12 mouse cellular contexts compared by ENCODE assay signal in the genomic region with DNA sequence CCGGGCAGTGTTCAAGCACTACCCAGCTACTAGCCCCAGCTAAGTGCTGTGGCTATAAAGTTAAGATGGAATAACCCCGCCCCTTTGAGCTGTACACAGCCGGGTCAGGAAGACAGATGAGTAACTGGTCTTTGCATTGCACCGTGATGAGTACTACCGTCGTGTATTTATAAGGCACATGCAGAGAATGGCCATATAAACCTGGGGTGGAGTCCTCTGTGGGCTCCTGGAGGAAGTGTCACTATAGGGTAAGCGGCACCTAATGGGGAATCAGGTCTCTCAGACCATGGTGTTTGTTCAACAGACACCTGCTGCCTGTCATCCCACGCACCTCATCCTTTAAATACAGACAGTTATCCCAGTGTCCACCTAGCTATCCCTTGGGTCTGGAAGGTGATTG. TPM values are rescaled to one million over a fixed set of nuclear protein-coding genes. Genes with fewer than 3 reads are reported as not detected.
DNase-seq lines count a peak whose midpoint lies in the region; ATAC-seq and TF ChIP-seq lines count a peak whose summit lies in the region.
"Had no signal": no experiment of that assay in that cellular context is flagged by ENCODE, and none has a peak within 500 bp of the region (broad histone marks: within the 10 kb centered on the region; RNA-seq: fewer than 3 reads in every experiment).

No protein-coding gene starts in this region.

- H3K9ac ChIP-seq in heart, embryonic 13.5 days, result no peak overlapping the region
- no peak overlapping the region for H3K9ac ChIP-seq in midbrain, embryonic 12.5 days (replicated peaks)
- no peak overlapping the region for H3K9ac ChIP-seq in midbrain, embryonic 13.5 days (replicated peaks)
- H3K9ac ChIP-seq in limb, embryonic 13.5 days, result no peak overlapping the region
- no peak overlapping the region for H3K9ac ChIP-seq in stomach, postnatal 0 days (ENCODE audit: low read length)

- H3K4me1 ChIP-seq in heart, embryonic 13.5 days, result peaks cover 32% of the 10 kb centered on the region
- H3K4me1 ChIP-seq in midbrain, embryonic 12.5 days, result peaks cover 20% of the 10 kb centered on the region
- peaks cover 24% of the 10 kb centered on the region for H3K4me1 ChIP-seq in midbrain, embryonic 13.5 days (replicated peaks)
- peaks cover 21% of the 10 kb centered on the region for H3K4me1 ChIP-seq in limb, embryonic 13.5 days
- H3K4me1 ChIP-seq in stomach, postnatal 0 days (replicated peaks; ENCODE audit: control insufficient read depth, insufficient read depth), result peaks cover 2% of the 10 kb centered on the region; the same call in 1 of the 2 replicates

- no peaks in the 10 kb centered on the region for H3K36me3 ChIP-seq in heart, embryonic 13.5 days
- H3K36me3 ChIP-seq in midbrain, embryonic 12.5 days, result no peaks in the 10 kb centered on the region
- no peaks in the 10 kb centered on the region for H3K36me3 ChIP-seq in midbrain, embryonic 13.5 days
- no peaks in the 10 kb centered on the region for H3K36me3 ChIP-seq in limb, embryonic 13.5 days
- H3K36me3 ChIP-seq in stomach, postnatal 0 days (ENCODE audit: control insufficient read depth, insufficient read depth, low read length), result no peaks in the 10 kb centered on the region

- H3K4me2 ChIP-seq in heart, embryonic 13.5 days, result peak overlapping the region; percentile 92; the same call in 1 of the 2 replicates
- 0 out of 2 replicates have a peak overlapping the region, but pooled peaks have one; percentile 97 for H3K4me2 ChIP-seq in midbrain, embryonic 12.5 days (replicated peaks)
- H3K4me2 ChIP-seq in midbrain, embryonic 13.5 days (replicated peaks), result no peak overlapping the region
- peak overlapping the region; percentile 91; the same call in 1 of the 2 replicates for H3K4me2 ChIP-seq in limb, embryonic 13.5 days (replicated peaks)
- peak overlapping the region; percentile 95 for H3K4me2 ChIP-seq in stomach, postnatal 0 days (replicated peaks; ENCODE audit: low read depth)

- peaks cover 82% of the 10 kb centered on the region for H3K27me3 ChIP-seq in heart, embryonic 13.5 days (replicated peaks)
- peaks cover 69% of the 10 kb centered on the region for H3K27me3 ChIP-seq in midbrain, embryonic 12.5 days
- H3K27me3 ChIP-seq in midbrain, embryonic 13.5 days, result peaks cover 59% of the 10 kb centered on the region
- peaks cover 80% of the 10 kb centered on the region for H3K27me3 ChIP-seq in limb, embryonic 13.5 days
- H3K27me3 ChIP-seq in stomach, postnatal 0 days (ENCODE audit: control insufficient read depth, insufficient read depth, low read length), result no peaks in the 10 kb centered on the region; the same call in 1 of the 2 replicates

- H3K4me3 ChIP-seq in heart, embryonic 13.5 days, result peak overlapping the region; percentile 58; the same call in 1 of the 2 replicates
- no peak overlapping the region for H3K4me3 ChIP-seq in midbrain, embryonic 12.5 days
- no peak overlapping the region for H3K4me3 ChIP-seq in midbrain, embryonic 13.5 days (replicated peaks)
- no peak overlapping the region for H3K4me3 ChIP-seq in limb, embryonic 13.5 days
- no peak overlapping the region for H3K4me3 ChIP-seq in stomach, postnatal 0 days (ENCODE audit: low read depth, low read length)

- TF ChIP-seq CTCF in stomach, postnatal 0 days (IDR thresholded peaks at IDR 0.05; ENCODE audit: low read depth), result no peak

- DNase-seq in heart, postnatal 4 days, result no peak
- DNase-seq in stomach, postnatal 0 days (ENCODE audit: low spot score), result no peak
- DNase-seq in thymus, postnatal 4 days, result no peak
- no peak for DNase-seq in lung, adult 18-20 months
- DNase-seq: gastrocnemius, postnatal 10 days; heart, postnatal 14 days; lung, embryonic 14.5 days had no signal

- 43% methylated on average over 8 of the region's 8 CpGs for WGBS in heart, embryonic 13.5 days
- 55% methylated on average over 8 of the region's 8 CpGs for WGBS in midbrain, embryonic 12.5 days
- WGBS in midbrain, embryonic 13.5 days, result 55% methylated on average over 8 of the region's 8 CpGs
- WGBS in limb, embryonic 13.5 days, result 46% methylated on average over 8 of the region's 8 CpGs
- 38% methylated on average over 8 of the region's 8 CpGs for WGBS in stomach, postnatal 0 days

- ATAC-seq in heart, embryonic 13.5 days (ENCODE audit: extremely low read depth, insufficient number of reproducible peaks, low FRiP score, low TSS enrichment), result no peak
- ATAC-seq in midbrain, embryonic 12.5 days (ENCODE audit: low FRiP score, low read depth), result no peak
- ATAC-seq in midbrain, embryonic 13.5 days, result no peak
- no peak for ATAC-seq in limb, embryonic 13.5 days (ENCODE audit: low FRiP score, low read depth)
- peak; percentile 24; the same call in 1 of the 2 replicates for ATAC-seq in stomach, postnatal 0 days (ENCODE audit: low FRiP score, low TSS enrichment)

- no peaks in the 10 kb centered on the region for H3K9me3 ChIP-seq in heart, embryonic 13.5 days
- no peaks in the 10 kb centered on the region for H3K9me3 ChIP-seq in midbrain, embryonic 12.5 days
- H3K9me3 ChIP-seq in midbrain, embryonic 13.5 days, result no peaks in the 10 kb centered on the region
- H3K9me3 ChIP-seq in limb, embryonic 13.5 days, result no peaks in the 10 kb centered on the region
- no peaks in the 10 kb centered on the region for H3K9me3 ChIP-seq in stomach, postnatal 0 days (ENCODE audit: control insufficient read depth, low read length)

- no peak for TF ChIP-seq EP300 in stomach, postnatal 0 days (optimal IDR thresholded peaks at IDR 0.05)

- no peak overlapping the region for H3K27ac ChIP-seq in heart, embryonic 13.5 days (replicated peaks)
- no peak overlapping the region for H3K27ac ChIP-seq in midbrain, embryonic 12.5 days (replicated peaks)
- no peak overlapping the region for H3K27ac ChIP-seq in midbrain, embryonic 13.5 days
- H3K27ac ChIP-seq in limb, embryonic 13.5 days, result no peak overlapping the region
- peak overlapping the region; percentile 90 for H3K27ac ChIP-seq in stomach, postnatal 0 days (replicated peaks)
- H3K27ac ChIP-seq: macrophage had no signal

RNA-seq across cellular contexts. Expression of gene Plekha6, which starts 1.0 kb away (rescaled TPM):
- polyA plus RNA-seq in heart, embryonic 13.5 days (2015; fragmentation: Nextera tagmentation; extraction: Ambion mirVana), result 10.6 and 10.7 TPM in 2 replicates
- 10 to 100 TPM; 42.1 to 45.9 TPM for total RNA-seq in heart, postnatal 4 days (2021)
- 27.7 and 36.1 TPM in 2 replicates for polyA plus RNA-seq in midbrain, embryonic 12.5 days (2016; fragmentation: Nextera tagmentation; extraction: Ambion mirVana)
- 25.4 and 28.5 TPM in 2 replicates for polyA plus RNA-seq in midbrain, embryonic 13.5 days (2015; fragmentation: Nextera tagmentation; extraction: Ambion mirVana)
- 1.7 and 2.6 TPM in 2 replicates for polyA plus RNA-seq in limb, embryonic 13.5 days (2015; fragmentation: Nextera tagmentation; extraction: Ambion mirVana)
- 11.1 and 12.1 TPM in 2 replicates for polyA plus RNA-seq in stomach, postnatal 0 days (2015; fragmentation: Nextera tagmentation; extraction: Ambion mirVana)
- polyA plus RNA-seq: macrophage had no signal

RNA-seq across cellular contexts. Expression of gene Ppp1r15b, which starts 32.0 kb away (rescaled TPM):
- 24.2 and 24.8 TPM in 2 replicates for polyA plus RNA-seq in heart, embryonic 13.5 days (2015; fragmentation: Nextera tagmentation; extraction: Ambion mirVana)
- 10 to 100 TPM; 41.6 to 44.4 TPM for total RNA-seq in heart, postnatal 4 days (2021)
- 52.7 and 57.9 TPM in 2 replicates for polyA plus RNA-seq in midbrain, embryonic 12.5 days (2016; fragmentation: Nextera tagmentation; extraction: Ambion mirVana)
- polyA plus RNA-seq in midbrain, embryonic 13.5 days (2015; fragmentation: Nextera tagmentation; extraction: Ambion mirVana), result 33.2 and 34.3 TPM in 2 replicates
- 31.9 and 35.9 TPM in 2 replicates for polyA plus RNA-seq in limb, embryonic 13.5 days (2015; fragmentation: Nextera tagmentation; extraction: Ambion mirVana)
- 20.7 and 22.3 TPM in 2 replicates for polyA plus RNA-seq in stomach, postnatal 0 days (2015; fragmentation: Nextera tagmentation; extraction: Ambion mirVana)
